Mouse (Mus musculus) hindbrain, embryonic 12.5 days (tissue): ENCODE data around the gene Dpp8. TPM values are rescaled to one million over a fixed set of nuclear protein-coding genes. Genes with fewer than 3 reads are reported as not detected.
A peak's percentile ranks its signal among the peaks of the same experiment; 100 is the strongest.

ENCODE experiments used
- ATAC-seq: fragments of 200-750 bp; cut with Nextera tagmentation; 2 replicates; pipeline ENCODE4 v1.8.0; 2017; ENCODE audit warnings: moderate TSS enrichment; ENCODE audit not compliant: low FRiP score
- H3K27ac ChIP-seq: fragments of 300-500 bp; sonication (generic); 2 replicates; pipeline ENCODE4 v1.5.1; 2016; ENCODE audit warnings: mild to moderate bottlenecking
- H3K27me3 ChIP-seq: fragments of 300-500 bp; sonication (generic); 2 replicates; pipeline ENCODE4 v1.6.1; 2016; ENCODE audit warnings: mild to moderate bottlenecking
- H3K36me3 ChIP-seq: fragments of 300-500 bp; sonication (generic); 2 replicates; pipeline ENCODE4 v1.6.1; 2016; ENCODE audit warnings: mild to moderate bottlenecking
- H3K4me1 ChIP-seq: fragments of 300-500 bp; sonication (generic); 2 replicates; pipeline ENCODE4 v1.6.1; 2016
- H3K4me2 ChIP-seq: fragments of 300-500 bp; sonication (generic); replicated peaks from 2 replicates; pipeline ENCODE4 v1.6.1; 2016; ENCODE audit warnings: mild to moderate bottlenecking
- H3K4me3 ChIP-seq: fragments of 300-500 bp; sonication (generic); 2 replicates; pipeline ENCODE4 v1.5.1; 2016; ENCODE audit warnings: mild to moderate bottlenecking
- H3K9ac ChIP-seq: fragments of 300-500 bp; sonication (generic); 2 replicates; pipeline ENCODE4 v1.6.1; 2016; ENCODE audit warnings: mild to moderate bottlenecking, moderate library complexity
- H3K9me3 ChIP-seq: fragments of 300-500 bp; sonication (generic); replicated peaks from 2 replicates; pipeline ENCODE4 v1.6.1; 2016; ENCODE audit warnings: mild to moderate bottlenecking
- WGBS: fragments of 180-500 bp; shearing (Covaris S2); methylation state at CpG from one replicate; pipeline ENCODE4 v1.1.7; 2016; 5-methylcytosine and 5-hydroxymethylcytosine counted together
- polyA plus RNA-seq: library from polyadenylated mRNA; unstranded; fragments of >200 nt; fragmentation: Nextera tagmentation; extraction: Ambion mirVana; gene quantifications from 2 replicates; pipeline ENCODE4 v1.2.1, GENCODE M21; 2016

Gene Dpp8
- polyA plus RNA-seq, 1 experiment from 2014 or later, result 56.8 TPM

GRCm38 (mm10) chr9:65016241-65016977 lies 15.8 kb upstream of the Dpp8 start:
- Histone ChIP-seq H3K4me3 (no peak overlapping the region), H3K9me3 (no peaks in the 10 kb centered on the region), H3K36me3 (no peaks in the 10 kb centered on the region), H3K4me2 (no peak overlapping the region), H3K27me3 (no peaks in the 10 kb centered on the region), H3K4me1 (peaks cover 53% of the 10 kb centered on the region), H3K27ac (peak overlapping the region; percentile 32; the same call in 1 of the 2 replicates), H3K9ac (no peak overlapping the region)
- ATAC-seq, result no peak
- 75% methylated on average over 4 of the region's 4 CpGs for WGBS

DNA sequence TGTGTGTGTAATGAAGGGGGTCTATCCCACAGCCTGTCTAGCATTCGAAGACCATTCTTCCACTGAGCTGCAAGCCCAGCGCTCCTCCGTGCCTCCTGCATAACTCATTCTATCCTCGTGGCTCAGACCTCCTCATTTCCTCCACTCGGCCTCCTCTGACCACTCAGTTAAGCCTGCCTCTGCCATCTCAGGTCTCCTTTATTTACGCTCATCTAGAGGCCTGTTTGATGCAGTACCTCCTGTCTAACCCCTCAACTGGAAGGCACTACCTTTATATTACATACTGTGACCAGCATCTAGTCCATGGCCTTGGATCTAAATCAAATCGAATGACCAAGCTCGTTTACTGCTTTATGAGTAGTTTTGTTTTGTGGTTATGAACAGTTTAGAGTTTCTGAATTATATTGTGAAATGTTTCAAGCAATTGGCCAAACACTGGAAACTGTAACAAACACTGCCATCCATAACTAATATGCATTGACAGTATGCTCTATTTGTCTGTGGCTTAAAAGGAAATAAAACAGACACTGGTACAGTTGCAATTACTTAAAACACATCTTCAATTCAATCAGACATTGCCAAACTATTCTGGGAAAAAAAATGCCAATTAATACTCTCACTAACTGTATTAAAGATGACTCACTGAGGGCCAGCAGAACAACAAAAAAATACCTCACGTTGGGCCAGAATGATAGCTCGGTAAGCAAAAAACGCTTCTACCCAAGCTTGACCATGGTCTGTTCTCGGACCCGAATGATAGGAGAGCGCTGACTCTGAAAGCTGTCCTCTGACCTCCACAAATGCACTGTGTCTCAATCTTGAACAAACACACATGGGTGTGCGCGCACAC lies 15.0 kb upstream of the Dpp8 start:
- Histone ChIP-seq H3K4me2 (no peak overlapping the region), H3K4me3 (no peak overlapping the region), H3K9ac (no peak overlapping the region), H3K27ac (no peak overlapping the region), H3K36me3 (no peaks in the 10 kb centered on the region), H3K27me3 (no peaks in the 10 kb centered on the region), H3K9me3 (no peaks in the 10 kb centered on the region), H3K4me1 (peaks cover 56% of the 10 kb centered on the region)
- WGBS, result 86% methylated on average over 16 of the region's 16 CpGs
- ATAC-seq, result no peak

DNA sequence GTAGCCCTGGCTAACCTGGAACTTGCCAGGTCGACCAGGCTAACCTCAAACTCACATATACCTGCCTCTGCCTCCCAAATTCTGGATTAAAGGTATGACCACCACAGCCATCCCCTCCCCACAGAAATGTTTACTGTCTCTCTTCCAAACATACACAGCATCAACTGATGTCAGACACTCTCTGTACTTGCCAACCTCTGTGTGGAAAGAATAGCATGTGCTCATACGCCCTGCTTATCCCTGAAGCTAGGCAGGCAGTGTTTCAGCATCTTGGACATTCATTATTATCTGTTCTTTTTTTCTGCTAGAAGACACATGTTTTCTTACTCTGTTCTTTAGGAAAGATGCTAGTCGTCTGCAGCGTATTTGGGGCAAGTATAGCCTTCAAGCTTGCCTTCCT lies 14.3 kb upstream of the Dpp8 start:
- no peak for ATAC-seq
- H3K9me3 ChIP-seq, result no peaks in the 10 kb centered on the region
- H3K9ac ChIP-seq, result 0 out of 2 replicates have a peak overlapping the region, but pooled peaks have one; percentile 8
- H3K27ac ChIP-seq, result no peak overlapping the region
- 0 out of 2 replicates have a peak overlapping the region, but pooled peaks have one; percentile 1 for H3K4me2 ChIP-seq
- WGBS, result 88% methylated on average over 4 of the region's 4 CpGs
- peaks cover 61% of the 10 kb centered on the region for H3K4me1 ChIP-seq
- no peaks in the 10 kb centered on the region for H3K27me3 ChIP-seq
- H3K4me3 ChIP-seq, result no peak overlapping the region
- no peaks in the 10 kb centered on the region for H3K36me3 ChIP-seq

DNA sequence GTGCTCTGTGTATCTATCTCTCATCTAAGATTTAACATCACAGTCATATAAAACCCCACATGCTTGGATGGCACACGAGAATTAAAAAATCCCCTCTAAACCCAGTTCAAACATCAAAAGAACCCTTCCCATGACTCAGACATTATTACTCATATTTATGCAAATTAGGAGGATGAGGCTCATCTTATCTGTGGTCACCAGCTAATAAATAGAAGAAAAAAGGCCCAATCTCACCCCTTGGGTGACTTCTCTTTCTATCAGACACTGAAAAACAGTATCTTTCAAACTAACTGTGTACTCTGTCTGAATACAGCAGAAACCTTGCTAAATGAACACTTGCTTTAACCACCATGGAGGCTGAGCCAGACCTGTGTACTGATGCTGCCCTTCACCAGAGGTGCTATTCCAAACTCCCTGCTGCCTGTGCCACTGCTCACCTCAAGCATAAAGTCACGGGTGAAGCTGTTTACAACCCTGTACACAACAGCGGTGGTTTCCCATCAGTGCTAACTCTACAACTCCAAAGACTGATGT lies 13.6 kb upstream of the Dpp8 start:
- no peak overlapping the region for H3K4me3 ChIP-seq
- H3K9ac ChIP-seq, result no peak overlapping the region
- H3K4me1 ChIP-seq, result peaks cover 61% of the 10 kb centered on the region

DNA sequence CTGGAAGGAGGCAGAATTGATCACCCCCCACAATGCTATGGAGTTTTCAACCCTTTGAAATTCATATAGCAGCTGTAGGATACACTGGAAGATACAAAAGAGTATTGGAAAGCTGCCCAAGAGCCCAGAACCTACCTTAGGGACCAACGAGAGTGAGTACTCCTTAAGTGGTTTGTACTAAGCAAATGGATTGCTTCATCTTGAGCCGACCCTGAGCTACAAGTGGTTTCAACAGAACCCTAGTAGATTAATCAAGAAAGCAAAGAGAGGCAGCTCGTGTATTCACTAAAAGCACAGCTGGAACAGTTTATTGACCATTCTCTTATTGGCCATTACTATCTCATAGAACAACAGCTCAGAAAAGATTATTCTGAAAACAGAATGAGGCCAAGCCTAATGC lies 13.1 kb upstream of the Dpp8 start:
- Histone ChIP-seq H3K4me2 (peak overlapping the region; percentile 82), H3K4me3 (no peak overlapping the region), H3K4me1 (peaks cover 61% of the 10 kb centered on the region), H3K9me3 (no peaks in the 10 kb centered on the region), H3K36me3 (no peaks in the 10 kb centered on the region), H3K9ac (no peak overlapping the region), H3K27me3 (no peaks in the 10 kb centered on the region), H3K27ac (no peak overlapping the region)
- ATAC-seq, result no peak
- 60% methylated on average over 3 of the region's 3 CpGs for WGBS

More for the DNA sequence above, 13.6 kb upstream of the Dpp8 start:
- 77% methylated on average over 3 of the region's 3 CpGs for WGBS
- Histone ChIP-seq H3K27ac (no peak overlapping the region), H3K9me3 (no peaks in the 10 kb centered on the region), H3K4me2 (peak overlapping the region; percentile 3; the same call in 1 of the 2 replicates), H3K36me3 (no peaks in the 10 kb centered on the region), H3K27me3 (no peaks in the 10 kb centered on the region)
- ATAC-seq, result no peak

- Histone ChIP-seq H3K4me3 (peak overlapping the region; percentile 98), H3K4me1 (peaks cover 61% of the 10 kb centered on the region), H3K9me3 (no peaks in the 10 kb centered on the region), H3K27me3 (no peaks in the 10 kb centered on the region), H3K9ac (peak overlapping the region; percentile 98), H3K4me2 (peak overlapping the region; percentile 82), H3K27ac (no peak overlapping the region), H3K36me3 (no peaks in the 10 kb centered on the region)
- WGBS, result 76% methylated on average over 4 of the region's 4 CpGs
- ATAC-seq, result no peak
These were observed 12.1 kb upstream of the Dpp8 start for GRCm38 (mm10) chr9:65020128-65020527.

DNA sequence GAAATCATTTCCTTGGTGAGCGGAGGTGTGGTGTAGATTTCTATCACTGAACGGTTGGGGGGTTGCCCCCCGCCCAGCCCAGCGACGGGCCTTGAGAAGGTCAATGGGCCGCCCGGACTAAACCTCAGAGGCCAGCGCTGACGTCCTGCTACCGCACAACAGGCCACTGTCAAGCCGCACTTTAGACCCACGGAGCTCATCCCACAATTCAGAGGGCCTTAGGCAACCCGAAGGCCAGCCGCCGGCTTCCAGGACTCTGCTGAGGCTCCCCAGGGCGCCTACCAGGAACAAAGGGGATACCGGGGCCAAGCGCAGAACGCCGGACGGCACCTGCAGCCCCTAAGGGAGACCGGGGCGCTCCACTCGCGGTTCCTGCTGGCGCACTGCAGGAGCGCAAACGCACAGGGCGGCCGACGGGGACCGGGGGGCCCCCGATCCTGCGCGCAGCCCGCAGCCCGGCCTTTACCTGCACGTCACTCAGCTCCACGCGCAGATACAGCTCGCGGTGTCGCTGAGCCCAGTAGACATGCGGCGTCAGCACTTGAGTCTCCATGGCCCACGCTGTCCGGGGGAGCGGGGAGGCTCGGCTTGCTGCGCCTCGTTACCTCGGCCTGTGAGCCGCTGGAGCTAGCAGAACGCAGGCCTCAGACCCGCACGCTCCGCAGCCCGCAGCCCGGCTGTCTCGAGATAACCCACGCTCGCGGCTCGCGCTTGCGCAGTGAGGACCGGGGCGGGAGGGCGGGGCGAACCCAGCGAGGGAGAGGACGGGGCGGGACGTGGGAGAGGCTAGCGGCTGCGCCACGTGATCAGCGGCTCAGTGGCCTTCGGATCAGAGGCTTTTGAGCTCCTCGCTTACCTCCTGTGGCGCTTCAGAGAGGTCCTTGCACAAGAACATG lies 11.0 kb upstream of the Dpp8 start, which contains the start of gene Hacd3:
Gene Hacd3 (minus strand): TSS at position 703 of the 896 bp plus-strand sequence.
- under 1% methylated on average over 81 of the region's 81 CpGs for WGBS
- Histone ChIP-seq H3K36me3 (no peaks in the 10 kb centered on the region), H3K4me3 (peak within 1 kb of the TSS; percentile 98), H3K27ac (peak within 1 kb of the TSS; percentile 90), H3K9ac (peak within 1 kb of the TSS; percentile 98), H3K4me2 (peak within 1 kb of the TSS; percentile 82), H3K27me3 (no peaks in the 10 kb centered on the region), H3K9me3 (no peaks in the 10 kb centered on the region), H3K4me1 (peaks cover 51% of the 10 kb centered on the region)
- ATAC-seq, result peak; percentile 94

- no peak; the same call in 1 of the 2 replicates for ATAC-seq
- Histone ChIP-seq H3K4me3 (peak overlapping the region; percentile 98), H3K27ac (peak overlapping the region; percentile 90), H3K36me3 (no peaks in the 10 kb centered on the region), H3K27me3 (no peaks in the 10 kb centered on the region), H3K9ac (peak overlapping the region; percentile 98), H3K4me1 (peaks cover 43% of the 10 kb centered on the region), H3K4me2 (peak overlapping the region; percentile 82), H3K9me3 (no peaks in the 10 kb centered on the region)
- WGBS, result 23% methylated on average over 9 of the region's 9 CpGs
These were observed 10.2 kb upstream of the Dpp8 start for GRCm38 (mm10) chr9:65021887-65022579.

- Histone ChIP-seq H3K27ac (peak overlapping the region; percentile 90; the same call in 1 of the 2 replicates), H3K4me3 (no peak overlapping the region), H3K27me3 (no peaks in the 10 kb centered on the region), H3K9ac (peak overlapping the region; percentile 98; the same call in 1 of the 2 replicates), H3K9me3 (no peaks in the 10 kb centered on the region), H3K4me2 (no peak overlapping the region), H3K4me1 (peaks cover 38% of the 10 kb centered on the region), H3K36me3 (no peaks in the 10 kb centered on the region)
- WGBS, result 75% methylated on average over 4 of the region's 4 CpGs
- no peak for ATAC-seq
These were observed 9.6 kb upstream of the Dpp8 start for GRCm38 (mm10) chr9:65022580-65023135.

- H3K4me3 ChIP-seq, result no peak overlapping the region
These were observed 8.8 kb upstream of the Dpp8 start for GRCm38 (mm10) chr9:65023447-65023846.

GRCm38 (mm10) chr9:65027241-65027640 lies 5.0 kb upstream of the Dpp8 start:
- no peak for ATAC-seq
- Histone ChIP-seq H3K36me3 (no peaks in the 10 kb centered on the region), H3K27me3 (no peaks in the 10 kb centered on the region), H3K4me3 (no peak overlapping the region), H3K27ac (no peak overlapping the region), H3K4me1 (peaks cover 9% of the 10 kb centered on the region), H3K9me3 (no peaks in the 10 kb centered on the region), H3K9ac (no peak overlapping the region), H3K4me2 (no peak overlapping the region)
- WGBS, result 77% methylated on average over 7 of the region's 7 CpGs

More at GRCm38 (mm10) chr9:65023447-65023846, 8.8 kb upstream of the Dpp8 start:
- H3K27me3 ChIP-seq, result no peaks in the 10 kb centered on the region
- H3K4me2 ChIP-seq, result no peak overlapping the region
- ATAC-seq, result no peak
- no peak overlapping the region for H3K9ac ChIP-seq
- H3K4me1 ChIP-seq, result peaks cover 30% of the 10 kb centered on the region
- H3K36me3 ChIP-seq, result no peaks in the 10 kb centered on the region
- H3K27ac ChIP-seq, result no peak overlapping the region
- 92% methylated on average over 3 of the region's 3 CpGs for WGBS
- H3K9me3 ChIP-seq, result no peaks in the 10 kb centered on the region
